Mouse (Mus musculus): ENCODE measurements around the gene Xxylt1. TPM values are rescaled to one million over a fixed set of nuclear protein-coding genes. Genes with fewer than 3 reads are reported as not detected.

The Xxylt1 gene
- polyA plus RNA-seq, 1 experiment from 2014 or later: 11.7 TPM

GRCm38 (mm10) chr16:31068280-31068679 lies 13.0 kb downstream of the Xxylt1 start:
- Histone ChIP-seq H3K36me3 (ENCODE audit: control insufficient read depth, insufficient read depth, low read length) (no peaks in the 10 kb centered on the region), H3K4me3 (ENCODE audit: low read depth, low read length) (no peak overlapping the region), H3K4me1 (ENCODE audit: control insufficient read depth, insufficient read depth, low read length) (peaks cover 2% of the 10 kb centered on the region; the same call in 1 of the 2 replicates), H3K4me2 (no peak overlapping the region), H3K9ac (ENCODE audit: low read length) (no peak overlapping the region), H3K27me3 (ENCODE audit: control insufficient read depth, insufficient read depth, low read length) (no peaks in the 10 kb centered on the region), H3K9me3 (ENCODE audit: control insufficient read depth, low read length) (no peaks in the 10 kb centered on the region), H3K27ac (ENCODE audit: low read depth, low read length) (no peak overlapping the region)
- WGBS: 86% methylated on average over 7 of the region's 7 CpGs
- DNase-seq (ENCODE audit: low spot score, missing footprints) (no peak), ATAC-seq (ENCODE audit: low FRiP score) (no peak)

- no peaks in the 10 kb centered on the region for H3K9me3 ChIP-seq (ENCODE audit: control insufficient read depth, low read length)
- no peaks in the 10 kb centered on the region for H3K27me3 ChIP-seq (ENCODE audit: control insufficient read depth, insufficient read depth, low read length)
- no peaks in the 10 kb centered on the region for H3K36me3 ChIP-seq (ENCODE audit: control insufficient read depth, insufficient read depth, low read length)
- H3K4me1 ChIP-seq (ENCODE audit: control insufficient read depth, insufficient read depth, low read length): peaks cover 2% of the 10 kb centered on the region; the same call in 1 of the 2 replicates
- ATAC-seq (ENCODE audit: low FRiP score) (no peak), DNase-seq (ENCODE audit: low spot score, missing footprints) (peak; percentile 19)
- H3K4me2 ChIP-seq: no peak overlapping the region
- no peak overlapping the region for H3K4me3 ChIP-seq (ENCODE audit: low read depth, low read length)
- H3K9ac ChIP-seq (ENCODE audit: low read length): no peak overlapping the region
- no peak overlapping the region for H3K27ac ChIP-seq (ENCODE audit: low read depth, low read length)
- WGBS: 72% methylated on average over 15 of the region's 15 CpGs
Measured at GRCm38 (mm10) chr16:31066344-31067098, 14.7 kb downstream of the Xxylt1 start.

- Histone ChIP-seq H3K36me3 (ENCODE audit: control insufficient read depth, insufficient read depth, low read length) (no peaks in the 10 kb centered on the region), H3K27me3 (ENCODE audit: control insufficient read depth, insufficient read depth, low read length) (no peaks in the 10 kb centered on the region), H3K4me3 (ENCODE audit: low read depth, low read length) (no peak overlapping the region), H3K4me1 (ENCODE audit: control insufficient read depth, insufficient read depth, low read length) (no peaks in the 10 kb centered on the region), H3K27ac (ENCODE audit: low read depth, low read length) (no peak overlapping the region), H3K9ac (ENCODE audit: low read length) (no peak overlapping the region), H3K4me2 (no peak overlapping the region), H3K9me3 (ENCODE audit: control insufficient read depth, low read length) (no peaks in the 10 kb centered on the region)
- WGBS: 90% methylated on average over 6 of the region's 6 CpGs
- ATAC-seq (ENCODE audit: low FRiP score): no peak
- DNase-seq (ENCODE audit: low spot score, missing footprints): peak; percentile 14
Measured at GRCm38 (mm10) chr16:31064782-31065181, 16.4 kb downstream of the Xxylt1 start.

- Histone ChIP-seq H3K27ac (ENCODE audit: low read depth, low read length) (no peak overlapping the region), H3K4me3 (ENCODE audit: low read depth, low read length) (no peak overlapping the region), H3K9me3 (ENCODE audit: control insufficient read depth, low read length) (no peaks in the 10 kb centered on the region), H3K4me2 (no peak overlapping the region), H3K36me3 (ENCODE audit: control insufficient read depth, insufficient read depth, low read length) (no peaks in the 10 kb centered on the region), H3K27me3 (ENCODE audit: control insufficient read depth, insufficient read depth, low read length) (no peaks in the 10 kb centered on the region), H3K4me1 (ENCODE audit: control insufficient read depth, insufficient read depth, low read length) (no peaks in the 10 kb centered on the region), H3K9ac (ENCODE audit: low read length) (no peak overlapping the region)
- DNase-seq (ENCODE audit: low spot score, missing footprints): no peak
- 84% methylated on average over 3 of the region's 3 CpGs for whole genome bisulfite sequencing
- ATAC-seq (ENCODE audit: low FRiP score): no peak
Measured at GRCm38 (mm10) chr16:31062918-31063317, 18.3 kb downstream of the Xxylt1 start.

GRCm38 (mm10) chr16:31061246-31061880 lies 19.9 kb downstream of the Xxylt1 start:
- no peaks in the 10 kb centered on the region for H3K27me3 ChIP-seq (ENCODE audit: control insufficient read depth, insufficient read depth, low read length)
- H3K27ac ChIP-seq (ENCODE audit: low read depth, low read length): no peak overlapping the region
- H3K36me3 ChIP-seq (ENCODE audit: control insufficient read depth, insufficient read depth, low read length): no peaks in the 10 kb centered on the region
- no peak overlapping the region for H3K4me3 ChIP-seq (ENCODE audit: low read depth, low read length)
- ATAC-seq (ENCODE audit: low FRiP score) (no peak), DNase-seq (ENCODE audit: low spot score, missing footprints) (peak; percentile 73)
- no peak overlapping the region for H3K4me2 ChIP-seq
- WGBS: 80% methylated on average over 11 of the region's 11 CpGs
- H3K9me3 ChIP-seq (ENCODE audit: control insufficient read depth, low read length): no peaks in the 10 kb centered on the region
- no peaks in the 10 kb centered on the region for H3K4me1 ChIP-seq (ENCODE audit: control insufficient read depth, insufficient read depth, low read length)
- H3K9ac ChIP-seq (ENCODE audit: low read length): no peak overlapping the region

- H3K27ac ChIP-seq (ENCODE audit: low read depth, low read length): no peak overlapping the region
- 95% methylated on average over 13 of the region's 13 CpGs for WGBS
- ATAC-seq (ENCODE audit: low FRiP score): no peak
Measured at GRCm38 (mm10) chr16:31060714-31061113, 20.5 kb downstream of the Xxylt1 start.

GRCm38 (mm10) chr16:31060226-31060625 lies 21.0 kb downstream of the Xxylt1 start:
- H3K4me2 ChIP-seq: no peak overlapping the region
- no peak overlapping the region for H3K27ac ChIP-seq (ENCODE audit: low read depth, low read length)
- no peaks in the 10 kb centered on the region for H3K27me3 ChIP-seq (ENCODE audit: control insufficient read depth, insufficient read depth, low read length)
- ATAC-seq (ENCODE audit: low FRiP score) (no peak), DNase-seq (ENCODE audit: low spot score, missing footprints) (peak; percentile 73)
- no peak overlapping the region for H3K9ac ChIP-seq (ENCODE audit: low read length)
- H3K4me1 ChIP-seq (ENCODE audit: control insufficient read depth, insufficient read depth, low read length): no peaks in the 10 kb centered on the region
- H3K9me3 ChIP-seq (ENCODE audit: control insufficient read depth, low read length): no peaks in the 10 kb centered on the region
- no peaks in the 10 kb centered on the region for H3K36me3 ChIP-seq (ENCODE audit: control insufficient read depth, insufficient read depth, low read length)
- no peak overlapping the region for H3K4me3 ChIP-seq (ENCODE audit: low read depth, low read length)
- WGBS: 95% methylated on average over 3 of the region's 3 CpGs

More at GRCm38 (mm10) chr16:31060714-31061113, 20.5 kb downstream of the Xxylt1 start:
- H3K36me3 ChIP-seq (ENCODE audit: control insufficient read depth, insufficient read depth, low read length): no peaks in the 10 kb centered on the region
- H3K4me2 ChIP-seq: no peak overlapping the region
- H3K4me1 ChIP-seq (ENCODE audit: control insufficient read depth, insufficient read depth, low read length): no peaks in the 10 kb centered on the region
- H3K4me3 ChIP-seq (ENCODE audit: low read depth, low read length): no peak overlapping the region
- no peaks in the 10 kb centered on the region for H3K27me3 ChIP-seq (ENCODE audit: control insufficient read depth, insufficient read depth, low read length)
- peak; percentile 53 for DNase-seq (ENCODE audit: low spot score, missing footprints)
- no peaks in the 10 kb centered on the region for H3K9me3 ChIP-seq (ENCODE audit: control insufficient read depth, low read length)
- H3K9ac ChIP-seq (ENCODE audit: low read length): no peak overlapping the region

GRCm38 (mm10) chr16:31059730-31060129 lies 21.5 kb downstream of the Xxylt1 start:
- Histone ChIP-seq H3K27me3 (ENCODE audit: control insufficient read depth, insufficient read depth, low read length) (no peaks in the 10 kb centered on the region), H3K36me3 (ENCODE audit: control insufficient read depth, insufficient read depth, low read length) (no peaks in the 10 kb centered on the region), H3K4me3 (ENCODE audit: low read depth, low read length) (no peak overlapping the region), H3K9me3 (ENCODE audit: control insufficient read depth, low read length) (no peaks in the 10 kb centered on the region), H3K9ac (ENCODE audit: low read length) (no peak overlapping the region), H3K4me2 (no peak overlapping the region), H3K4me1 (ENCODE audit: control insufficient read depth, insufficient read depth, low read length) (no peaks in the 10 kb centered on the region), H3K27ac (ENCODE audit: low read depth, low read length) (no peak overlapping the region)
- DNase-seq (ENCODE audit: low spot score, missing footprints) (peak; percentile 6), ATAC-seq (ENCODE audit: low FRiP score) (no peak)
- 91% methylated on average over 4 of the region's 4 CpGs for WGBS

GRCm38 (mm10) chr16:31052812-31053211 lies 28.4 kb downstream of the Xxylt1 start:
- WGBS: 84% methylated on average over 6 of the region's 6 CpGs

More at GRCm38 (mm10) chr16:31052812-31053211, 28.4 kb downstream of the Xxylt1 start:
- Histone ChIP-seq H3K4me2 (no peak overlapping the region), H3K27me3 (ENCODE audit: control insufficient read depth, insufficient read depth, low read length) (no peaks in the 10 kb centered on the region), H3K9ac (ENCODE audit: low read length) (no peak overlapping the region), H3K27ac (ENCODE audit: low read depth, low read length) (no peak overlapping the region), H3K4me1 (ENCODE audit: control insufficient read depth, insufficient read depth, low read length) (no peaks in the 10 kb centered on the region), H3K4me3 (ENCODE audit: low read depth, low read length) (no peak overlapping the region), H3K9me3 (ENCODE audit: control insufficient read depth, low read length) (no peaks in the 10 kb centered on the region), H3K36me3 (ENCODE audit: control insufficient read depth, insufficient read depth, low read length) (no peaks in the 10 kb centered on the region)
- DNase-seq (ENCODE audit: low spot score, missing footprints): no peak
- no peak for ATAC-seq (ENCODE audit: low FRiP score)
